Comparison of ENCODE assay signal across 17 mouse cellular contexts in the genomic region with DNA sequence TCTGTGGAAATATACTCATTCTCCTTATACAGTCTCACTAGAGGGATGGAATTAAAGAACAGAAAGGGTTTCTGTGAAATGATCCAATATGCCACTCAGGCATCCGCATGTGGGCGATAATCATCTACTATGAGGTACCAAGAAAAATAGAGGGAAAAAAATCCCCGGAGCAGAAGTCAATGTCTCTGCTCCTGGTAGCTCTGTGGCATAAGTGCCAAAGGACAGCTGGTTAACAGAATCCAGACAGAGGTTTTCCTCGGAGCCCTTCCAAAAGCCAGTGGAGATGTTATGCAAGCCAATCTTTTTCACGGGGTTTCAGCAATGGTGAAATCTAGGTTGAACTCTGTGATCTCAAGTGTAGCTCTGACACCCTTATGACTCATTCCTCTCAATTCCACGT. TPM values are rescaled to one million over a fixed set of nuclear protein-coding genes. Genes with fewer than 3 reads are reported as not detected.
DNase-seq lines count a peak whose midpoint lies in the region; ATAC-seq lines count a peak whose summit lies in the region.
"Had no signal": no experiment of that assay in that cellular context is flagged by ENCODE, and none has a peak within 500 bp of the region (broad histone marks: within the 10 kb centered on the region; RNA-seq: fewer than 3 reads in every experiment).

No protein-coding gene starts in this region.

- no peak overlapping the region for H3K4me2 ChIP-seq in heart, embryonic 11.5 days
- no peak overlapping the region for H3K4me2 ChIP-seq in intestine, embryonic 16.5 days (ENCODE audit: low read depth, low read length)
- H3K4me2 ChIP-seq: hindbrain, embryonic 12.5 days had no signal

- H3K4me3 ChIP-seq in heart, embryonic 11.5 days (ENCODE audit: low read depth, low read length): no peak overlapping the region
- H3K4me3 ChIP-seq in midbrain, embryonic 10.5 days: no peak overlapping the region
- H3K4me3 ChIP-seq in intestine, embryonic 16.5 days (ENCODE audit: low read length): no peak overlapping the region
- H3K4me3 ChIP-seq: heart, adult 2 months; hindbrain, embryonic 12.5 days had no signal

- DNase-seq in heart, adult 18-20 months: peak; percentile 63 to 78
- peak; percentile 36 for DNase-seq in lung, postnatal 10 days
- no peak for DNase-seq in lung, postnatal 4 days
- peak; percentile 94 for DNase-seq in adipocyte (ENCODE audit: low spot score)
- DNase-seq in skeletal muscle tissue, adult 2 months (ENCODE audit: low read depth, low spot score): peak; percentile 67
- no peak for DNase-seq in midbrain, embryonic 10.5 days (ENCODE audit: low spot score)
- DNase-seq: cerebellum, adult 9-11 months; forebrain, postnatal 0 days; kidney, adult 11 months; liver; midbrain, embryonic 14.5 days; thymus, postnatal 4 days had no signal

- H3K27ac ChIP-seq in heart, embryonic 11.5 days (ENCODE audit: low read depth, low read length): no peak overlapping the region
- no peak overlapping the region for H3K27ac ChIP-seq in midbrain, embryonic 10.5 days (replicated peaks)
- no peak overlapping the region for H3K27ac ChIP-seq in intestine, embryonic 16.5 days (ENCODE audit: low read length)
- H3K27ac ChIP-seq: heart, adult 2 months; hindbrain, embryonic 12.5 days; macrophage had no signal

- H3K9ac ChIP-seq in heart, embryonic 11.5 days (ENCODE audit: low read depth, low read length): no peak overlapping the region
- H3K9ac ChIP-seq in intestine, embryonic 16.5 days (ENCODE audit: low read depth, low read length): no peak overlapping the region
- H3K9ac ChIP-seq: forebrain, postnatal 0 days; hindbrain, embryonic 12.5 days had no signal

- ATAC-seq in heart, embryonic 11.5 days (replicated peaks; ENCODE audit: insufficient number of reproducible peaks, low FRiP score, low TSS enrichment): no peak
- no peak for ATAC-seq in intestine, embryonic 16.5 days
- ATAC-seq: forebrain, postnatal 0 days had no signal

- H3K9me3 ChIP-seq in heart, embryonic 11.5 days (replicated peaks; ENCODE audit: control insufficient read depth, low read length): no peaks in the 10 kb centered on the region
- no peaks in the 10 kb centered on the region for H3K9me3 ChIP-seq in midbrain, embryonic 10.5 days (replicated peaks)
- H3K9me3 ChIP-seq in intestine, embryonic 16.5 days (ENCODE audit: control insufficient read depth, low read length): no peaks in the 10 kb centered on the region
- H3K9me3 ChIP-seq: hindbrain, embryonic 12.5 days had no signal

- 73% methylated on average over 6 of the region's 6 CpGs for WGBS in heart, embryonic 11.5 days (ENCODE audit: insufficient replicate concordance)
- WGBS in midbrain, embryonic 10.5 days: 92% methylated on average over 6 of the region's 6 CpGs
- 74% methylated on average over 6 of the region's 6 CpGs for WGBS in intestine, embryonic 16.5 days

- H3K4me1 ChIP-seq in heart, embryonic 11.5 days (ENCODE audit: control insufficient read depth, insufficient read depth, low read length): 0 out of 2 replicates have a peak, but pooled peaks cover 3% of the 10 kb centered on the region
- no peaks in the 10 kb centered on the region; the same call in 1 of the 2 replicates for H3K4me1 ChIP-seq in midbrain, embryonic 10.5 days
- H3K4me1 ChIP-seq in intestine, embryonic 16.5 days (ENCODE audit: control insufficient read depth, insufficient read depth, low read length): no peaks in the 10 kb centered on the region
- H3K4me1 ChIP-seq: hindbrain, embryonic 12.5 days had no signal

- H3K27me3 ChIP-seq in heart, embryonic 11.5 days (ENCODE audit: control insufficient read depth, insufficient read depth, low read length): no peaks in the 10 kb centered on the region
- no peaks in the 10 kb centered on the region for H3K27me3 ChIP-seq in midbrain, embryonic 10.5 days (ENCODE audit: low read depth, poor library complexity, severe bottlenecking)
- no peaks in the 10 kb centered on the region; the same call in 1 of the 2 replicates for H3K27me3 ChIP-seq in intestine, embryonic 16.5 days (replicated peaks; ENCODE audit: control insufficient read depth, insufficient read depth, low read length)
- H3K27me3 ChIP-seq: hindbrain, embryonic 12.5 days had no signal

- H3K36me3 ChIP-seq in heart, embryonic 11.5 days (ENCODE audit: control insufficient read depth, insufficient read depth, low read length): no peaks in the 10 kb centered on the region
- no peaks in the 10 kb centered on the region for H3K36me3 ChIP-seq in midbrain, embryonic 10.5 days
- no peaks in the 10 kb centered on the region for H3K36me3 ChIP-seq in intestine, embryonic 16.5 days (ENCODE audit: control insufficient read depth, insufficient read depth, low read length)
- H3K36me3 ChIP-seq: hindbrain, embryonic 12.5 days had no signal

RNA-seq across cellular contexts. Expression of a gene that starts 11.6 kb away (rescaled TPM):
- 10 to 100 TPM; 12.2 to 12.7 TPM for total RNA-seq in heart, adult 18-20 months (2021)
- 8.7 and 8.8 TPM in 2 replicates for polyA plus RNA-seq in heart, embryonic 11.5 days (2014; fragmentation: Nextera tagmentation; extraction: Ambion mirVana)
- polyA plus RNA-seq in midbrain, embryonic 10.5 days (2016; fragmentation: Nextera tagmentation; extraction: Ambion mirVana): 6.0 and 6.1 TPM in 2 replicates
- 2.7 and 3.0 TPM in 2 replicates for polyA plus RNA-seq in intestine, embryonic 16.5 days (2015; fragmentation: Nextera tagmentation; extraction: Ambion mirVana)

Comparison
In these comparisons a context has a peak if more than half of its experiments do, and no peak if none do; other contexts are left out.
1. DNase-seq: peak in heart, adult 18-20 months (2 of 2), lung, postnatal 10 days (single experiment), adipocyte (single experiment) and skeletal muscle tissue, adult 2 months (single experiment); none in lung, postnatal 4 days (0 of 2) and midbrain, embryonic 10.5 days (single experiment).